Mouse (Mus musculus) MEL (cell line): ENCODE data around the gene Atg9b. TPM values are rescaled to one million over a fixed set of nuclear protein-coding genes. Genes with fewer than 3 reads are reported as not detected.

Source experiments
- DNase-seq: peaks from one replicate; pipeline ENCODE4 v3.0.0; 2011; ENCODE audit warnings: low read depth, low spot score
- H3K27ac ChIP-seq: 2 replicates; pipeline ENCODE4 v1.5.1; 2012; ENCODE audit warnings: low read depth, mild to moderate bottlenecking, control low read depth, low read length, moderate library complexity; ENCODE audit not compliant: control insufficient read depth
- H3K27me3 ChIP-seq, 2 experiments: fragments of 150-350 bp in 1 of 2; sonication (generic) in 1 of 2; 2 replicates each; pipeline ENCODE4 v1.6.1; 2012; ENCODE audit warnings: low read length in 2 of 2, mild to moderate bottlenecking in 2 of 2, improper control_type of control experiment in 1 of 2, moderate library complexity in 1 of 2; ENCODE audit not compliant: insufficient read depth in 2 of 2, control insufficient read depth in 1 of 2
- H3K36me3 ChIP-seq, 2 experiments: 2 replicates each; pipeline ENCODE4 v1.6.1; 2012 to 2014; ENCODE audit warnings: low read length in 2 of 2, improper control_type of control experiment in 1 of 2, inconsistent platforms in 1 of 2, mild to moderate bottlenecking in 1 of 2; ENCODE audit not compliant: insufficient read depth in 2 of 2, control insufficient read depth in 1 of 2
- H3K4me1 ChIP-seq, 2 experiments: fragments of 150-350 bp in 1 of 2; sonication (generic) in 1 of 2; 2 replicates each; pipeline ENCODE4 v1.6.1; 2012; ENCODE audit warnings: low read length in 2 of 2, improper control_type of control experiment in 1 of 2, mild to moderate bottlenecking in 1 of 2; ENCODE audit not compliant: insufficient read depth in 2 of 2, control insufficient read depth in 1 of 2
- H3K4me3 ChIP-seq, 2 experiments: fragments of 150-350 bp in 1 of 2; sonication (generic) in 1 of 2; 2 replicates each; pipeline ENCODE4 v1.5.1; 2012; ENCODE audit warnings: low read depth in 2 of 2, low read length in 2 of 2, mild to moderate bottlenecking in 2 of 2, moderate library complexity in 2 of 2, control low read depth in 1 of 2, improper control_type of control experiment in 1 of 2; ENCODE audit not compliant: control insufficient read depth in 1 of 2, insufficient read depth in 1 of 2
- H3K79me2 ChIP-seq: 2 replicates; pipeline ENCODE4 v1.6.1; 2012; ENCODE audit warnings: mild to moderate bottlenecking, low read length, moderate library complexity; ENCODE audit not compliant: control insufficient read depth, poor library complexity, insufficient read depth
- H3K9ac ChIP-seq: 2 replicates; pipeline ENCODE4 v1.6.1; 2012; ENCODE audit warnings: low read depth, mild to moderate bottlenecking, control low read depth, low read length, moderate library complexity; ENCODE audit not compliant: control insufficient read depth, poor library complexity, severe bottlenecking
- H3K9me3 ChIP-seq: fragments of 150-350 bp; sonication (generic); replicated peaks from 2 replicates; pipeline ENCODE4 v1.6.1; 2012; ENCODE audit warnings: mild to moderate bottlenecking, low read length, improper control_type of control experiment, moderate library complexity; ENCODE audit not compliant: insufficient read depth
- CHD1 ChIP-seq: IDR thresholded peaks from 2 replicates; pipeline ENCODE4 v1.6.1; 2012; ENCODE audit warnings: low read depth, mild to moderate bottlenecking, inconsistent platforms, low read length, improper control_type of control experiment
- CTCF ChIP-seq, 3 experiments: IDR thresholded peaks in 2 of 3; conservative IDR thresholded peaks in 1 of 3; 2 replicates each; pipeline ENCODE4 v1.5.1; 2011 to 2012; ENCODE audit warnings: low read length in 3 of 3, low read depth in 2 of 3, mild to moderate bottlenecking in 2 of 3, improper control_type of control experiment in 1 of 3, inconsistent platforms in 1 of 3, mixed read lengths in 1 of 3, moderate library complexity in 1 of 3; ENCODE audit not compliant: control insufficient read depth in 1 of 3, insufficient read depth in 1 of 3, poor library complexity in 1 of 3, severe bottlenecking in 1 of 3
- E2F4 ChIP-seq: IDR thresholded peaks from 2 replicates; pipeline ENCODE4 v1.6.1; 2011; ENCODE audit warnings: low read depth, low read length, improper control_type of control experiment, borderline replicate concordance
- ELF1 ChIP-seq: IDR thresholded peaks from 2 replicates; pipeline ENCODE4 v1.6.1; 2014; ENCODE audit warnings: low read depth, mild to moderate bottlenecking, inconsistent platforms, low read length, improper control_type of control experiment, moderate library complexity
- EP300 ChIP-seq, 2 experiments: IDR thresholded peaks; 2 replicates each; pipeline ENCODE4 v1.6.1; 2011; ENCODE audit warnings: improper control_type of control experiment in 2 of 2, low read length in 2 of 2, low read depth in 1 of 2, mild to moderate bottlenecking in 1 of 2
- ETS1 ChIP-seq: IDR thresholded peaks from 2 replicates; pipeline ENCODE4 v1.6.1; 2012; ENCODE audit warnings: low read depth, mild to moderate bottlenecking, inconsistent platforms, low read length, improper control_type of control experiment, moderate library complexity
- GATA1 ChIP-seq: IDR thresholded peaks from 2 replicates; pipeline ENCODE4 v1.6.1; 2011; ENCODE audit warnings: low read depth, low read length, improper control_type of control experiment
- HCFC1 ChIP-seq: IDR thresholded peaks from 2 replicates; pipeline ENCODE4 v1.6.1; 2012; ENCODE audit warnings: low read depth, mild to moderate bottlenecking, inconsistent platforms, low read length, improper control_type of control experiment, moderate library complexity
- KAT2A ChIP-seq: conservative IDR thresholded peaks from 2 replicates; pipeline ENCODE4 v1.6.1; 2012; ENCODE audit warnings: low read depth, low read length, improper control_type of control experiment, inconsistent platforms
- MAFK ChIP-seq: IDR thresholded peaks from 2 replicates; pipeline ENCODE4 v1.6.1; 2011; ENCODE audit warnings: low read depth, mild to moderate bottlenecking, low read length, improper control_type of control experiment, borderline replicate concordance
- MAZ ChIP-seq: IDR thresholded peaks from 2 replicates; pipeline ENCODE4 v1.6.1; 2012; ENCODE audit warnings: low read depth, mild to moderate bottlenecking, inconsistent platforms, low read length, improper control_type of control experiment
- MEF2A ChIP-seq: IDR thresholded peaks from 2 replicates; pipeline ENCODE4 v1.6.1; 2014; ENCODE audit warnings: low read depth, mild to moderate bottlenecking, inconsistent platforms, low read length, improper control_type of control experiment; ENCODE audit not compliant: poor library complexity, insufficient replicate concordance, severe bottlenecking; ENCODE audit errors: extremely low read depth
- MYB ChIP-seq: IDR thresholded peaks from 2 replicates; pipeline ENCODE4 v1.6.1; 2011; ENCODE audit warnings: mild to moderate bottlenecking, low read depth, low read length, improper control_type of control experiment
- MYC ChIP-seq: IDR thresholded peaks from 2 replicates; pipeline ENCODE4 v1.6.1; 2011; ENCODE audit warnings: low read depth, mild to moderate bottlenecking, low read length, improper control_type of control experiment, moderate library complexity
- NRF1 ChIP-seq: IDR thresholded peaks from 2 replicates; pipeline ENCODE4 v1.6.1; 2014; ENCODE audit warnings: low read depth, mild to moderate bottlenecking, inconsistent platforms, low read length, improper control_type of control experiment, moderate library complexity; ENCODE audit not compliant: poor library complexity, insufficient read depth, severe bottlenecking
- POLR2AphosphoS2 ChIP-seq: IDR thresholded peaks from 2 replicates; pipeline ENCODE4 v1.6.1; 2011; ENCODE audit warnings: low read length, improper control_type of control experiment
- POLR2AphosphoS5 ChIP-seq: IDR thresholded peaks from 2 replicates; pipeline ENCODE4 v1.6.1; 2012; ENCODE audit warnings: low read depth, borderline replicate concordance, mild to moderate bottlenecking, inconsistent platforms, low read length, moderate library complexity, mixed read lengths
- RCOR1 ChIP-seq: IDR thresholded peaks from 2 replicates; pipeline ENCODE4 v1.6.1; 2012; ENCODE audit warnings: low read depth, mild to moderate bottlenecking, inconsistent platforms, low read length, improper control_type of control experiment
- SIN3A ChIP-seq: IDR thresholded peaks from 2 replicates; pipeline ENCODE4 v1.6.1; 2012; ENCODE audit warnings: low read length, improper control_type of control experiment, inconsistent platforms
- TAL1 ChIP-seq: IDR thresholded peaks from 2 replicates; pipeline ENCODE4 v1.6.1; 2012; ENCODE audit warnings: mild to moderate bottlenecking, inconsistent platforms, low read length, moderate library complexity, mixed read lengths
- TBP ChIP-seq: IDR thresholded peaks from 2 replicates; pipeline ENCODE4 v1.8.0; 2011; ENCODE audit warnings: low read depth, low read length, improper control_type of control experiment
- UBTF ChIP-seq: IDR thresholded peaks from 2 replicates; pipeline ENCODE4 v1.6.1; 2012; ENCODE audit warnings: low read depth, mild to moderate bottlenecking, inconsistent platforms, low read length, improper control_type of control experiment, moderate library complexity, borderline replicate concordance; ENCODE audit not compliant: insufficient read depth
- USF1 ChIP-seq: IDR thresholded peaks from 2 replicates; pipeline ENCODE4 v1.6.1; 2014; ENCODE audit warnings: low read depth, mild to moderate bottlenecking, inconsistent platforms, low read length, improper control_type of control experiment, moderate library complexity
- USF2 ChIP-seq, 2 experiments: IDR thresholded peaks; 2 replicates each; pipeline ENCODE4 v1.6.1; 2011 to 2012; ENCODE audit warnings: improper control_type of control experiment in 2 of 2, low read length in 2 of 2, borderline replicate concordance in 1 of 2, inconsistent platforms in 1 of 2, low read depth in 1 of 2, mild to moderate bottlenecking in 1 of 2; ENCODE audit not compliant: insufficient read depth in 1 of 2
- ZKSCAN1 ChIP-seq: IDR thresholded peaks from 2 replicates; pipeline ENCODE4 v1.6.1; 2012; ENCODE audit warnings: low read depth, mild to moderate bottlenecking, inconsistent platforms, low read length, improper control_type of control experiment, moderate library complexity
- ZNF384 ChIP-seq: IDR thresholded peaks from 2 replicates; pipeline ENCODE4 v1.6.1; 2012; ENCODE audit warnings: low read depth, mild to moderate bottlenecking, inconsistent platforms, low read length, improper control_type of control experiment
- polyA plus RNA-seq, 2 experiments: library from polyadenylated mRNA; stranded (reverse) in 1 of 2; unstranded in 1 of 2; fragments of >175 nt in 1 of 2; fragments of >200 nt in 1 of 2; gene quantifications; 2 replicates each; pipeline versions ENCODE4 v1.2.1 to v1.2.4; 2012; ENCODE audit warnings: low replicate concordance in 2 of 2, low read depth in 1 of 2; ENCODE audit not compliant: insufficient read length in 2 of 2, insufficient read depth in 1 of 2, missing spikeins in 1 of 2
- total RNA-seq: library from RNA; depleted of rRNA; stranded (reverse); fragments of 300-350 nt; gene quantifications from 2 replicates; pipeline ENCODE4 v1.2.3, GENCODE M21; 2012

Gene Atg9b
- total and polyA plus RNA-seq, 3 experiments: 41.2 to 41.5 TPM; not detected in 1

DNA sequence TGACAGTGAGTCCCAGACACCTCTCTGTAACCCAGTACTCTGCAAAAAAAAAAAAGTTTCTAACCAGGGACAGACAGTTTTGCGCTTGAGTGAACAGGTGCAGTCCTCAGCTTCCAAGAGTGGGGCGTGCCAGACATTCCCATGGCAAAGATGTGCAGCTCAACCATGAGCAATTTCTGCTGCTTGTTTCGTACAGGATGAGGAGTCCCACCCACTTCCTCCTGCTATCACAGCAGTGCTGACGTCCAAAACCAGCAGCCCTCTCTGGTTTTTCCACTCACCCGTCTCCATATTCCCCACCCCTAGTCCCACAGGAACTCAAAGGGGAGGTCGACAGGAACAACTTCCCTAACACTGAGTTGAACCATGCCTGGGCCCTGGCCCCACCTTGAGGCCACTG is 7.5 kb downstream of the Atg9b start:
- Histone ChIP-seq H3K79me2 (peaks cover 29% of the 10 kb centered on the region), H3K36me3 (peaks cover 0 to 48% of the 10 kb centered on the region in 2 experiments; a peak in 2 of 4 replicates), H3K4me3 (peak overlapping the region in 1 of 2 experiments; percentile 61; a peak in 2 of 4 replicates), H3K4me1 (peaks cover 19 to 67% of the 10 kb centered on the region in 2 experiments), H3K9ac (peak overlapping the region; percentile 13), H3K9me3 (no peaks in the 10 kb centered on the region)
- DNase-seq: peak; percentile 77
- TF ChIP-seq RCOR1: 0 out of 2 replicates have a peak, but pooled peaks have one; percentile 18
- 0 out of 2 replicates have a peak, but pooled peaks have one; percentile 34 for TF ChIP-seq TBP
- TF ChIP-seq HCFC1: 0 out of 2 replicates have a peak, but pooled peaks have one; percentile 40
- no peak for TF ChIP-seq ZNF384
- TF ChIP-seq MAZ: 0 out of 2 replicates have a peak, but pooled peaks have one; percentile 14
- peak in 1 of 2 experiments; percentile 29; a peak in 1 of 4 replicates for TF ChIP-seq EP300 (IDR thresholded peaks at IDR 0.05; ENCODE audit: low read depth in 1 of 2, low read length in 2 of 2)
- TF ChIP-seq USF1: no peak
- peak; percentile 33; the same call in 1 of the 2 replicates for TF ChIP-seq MYC
- peak; percentile 37; the same call in 1 of the 2 replicates for TF ChIP-seq SIN3A
- TF ChIP-seq, all 39 proteins: peak for 7
- H3K27ac ChIP-seq: peak overlapping the region; percentile 34; the same call in 1 of the 2 replicates
- H3K27me3 ChIP-seq: no peaks in the 10 kb centered on the region

- Histone ChIP-seq H3K27ac (peak overlapping the region; percentile 53), H3K9me3 (no peaks in the 10 kb centered on the region), H3K79me2 (peaks cover 25% of the 10 kb centered on the region), H3K9ac (peak overlapping the region; percentile 66), H3K4me1 (peaks cover 22 to 78% of the 10 kb centered on the region in 2 experiments), H3K27me3 (no peaks in the 10 kb centered on the region), H3K4me3 (peak overlapping the region; percentile 59 to 61), H3K36me3 (peaks cover 0 to 59% of the 10 kb centered on the region in 2 experiments; a peak in 2 of 4 replicates)
- DNase-seq: peak; percentile 100
- no peak; the same call in 1 of the 2 replicates for TF ChIP-seq NRF1
- TF ChIP-seq E2F4: no peak
- TF ChIP-seq ETS1: peak; percentile 91
- no peak; the same call in none of the 2 replicates for TF ChIP-seq TBP
- TF ChIP-seq CHD1: no peak
- TF ChIP-seq CTCF (IDR thresholded peaks at IDR 0.05 in 2 of 3, conservative IDR thresholded peaks at IDR 0.05 in 1 of 3; ENCODE audit: control insufficient read depth in 1 of 3, insufficient read depth in 1 of 3, low read depth in 2 of 3, low read length in 3 of 3, poor library complexity in 1 of 3, severe bottlenecking in 1 of 3): peak; percentile 36 to 77 (median 74); a peak in 5 of 6 replicates
- no peak; the same call in 1 of the 2 replicates for TF ChIP-seq POLR2AphosphoS5
- TF ChIP-seq TAL1: 0 out of 2 replicates have a peak, but pooled peaks have one; percentile 16
- TF ChIP-seq MEF2A: no peak
- TF ChIP-seq UBTF: no peak
- no peak; the same call in 1 of the 2 replicates for TF ChIP-seq GATA1
- peak; percentile 88; the same call in 1 of the 2 replicates for TF ChIP-seq POLR2AphosphoS2
- peak; percentile 3; the same call in 1 of the 2 replicates for TF ChIP-seq ZKSCAN1
- peak; percentile 66; the same call in 1 of the 2 replicates for TF ChIP-seq ELF1
- TF ChIP-seq HCFC1: peak; percentile 84
- peak; percentile 68; the same call in 1 of the 2 replicates for TF ChIP-seq MYC
- 0 out of 2 replicates have a peak, but pooled peaks have one; percentile 28 for TF ChIP-seq RCOR1
- no peak for TF ChIP-seq USF2 (IDR thresholded peaks at IDR 0.05; ENCODE audit: borderline replicate concordance in 1 of 2, insufficient read depth in 1 of 2, low read depth in 1 of 2, low read length in 2 of 2)
- peak; percentile 100 for TF ChIP-seq SIN3A
- no peak; the same call in 1 of the 2 replicates for TF ChIP-seq KAT2A
- TF ChIP-seq MYB: peak; percentile 55; the same call in 1 of the 2 replicates
- no peak for TF ChIP-seq MAFK
Observed at GRCm38 (mm10) chr5:24383026-24383859, 8.7 kb downstream of the Atg9b start.
